Comparison of ENCODE assay signal across 10 mouse cellular contexts in genomic region chr10:79783920-79784800, GRCm38 (mm10). TPM values are rescaled to one million over a fixed set of nuclear protein-coding genes. Genes with fewer than 3 reads are reported as not detected.
DNase-seq lines count a peak whose midpoint lies in the region; ATAC-seq and TF ChIP-seq lines count a peak whose summit lies in the region.
"Had no signal": no experiment of that assay in that cellular context is flagged by ENCODE, and none has a peak within 500 bp of the region (broad histone marks: within the 10 kb centered on the region; RNA-seq: fewer than 3 reads in every experiment).

No protein-coding gene starts in this region.

- DNase-seq in hindbrain, embryonic 10.5 days (ENCODE audit: low spot score) = no peak
- DNase-seq in 3T3-L1 (ENCODE audit: low read depth, low spot score) = peak; percentile 51
- peak; percentile 69 for DNase-seq in limb, embryonic 11.5 days (ENCODE audit: low spot score)
- no peak for DNase-seq in gastrocnemius, postnatal 25 days
- DNase-seq in layer of hippocampus, adult 18-20 months (ENCODE audit: low spot score in 2 of 2) = no peak
- DNase-seq in layer of hippocampus, adult 11-12 months (ENCODE audit: low spot score) = no peak

- no peak for TF ChIP-seq POLR2A in ES-Bruce4 (IDR thresholded peaks at IDR 0.05; ENCODE audit: insufficient read depth, low read length)

- H3K4me2 ChIP-seq in hindbrain, embryonic 12.5 days (replicated peaks) = no peak overlapping the region
- no peak overlapping the region for H3K4me2 ChIP-seq in limb, embryonic 11.5 days (ENCODE audit: low read depth, severe bottlenecking)
- H3K4me2 ChIP-seq: embryonic facial prominence, embryonic 12.5 days; liver, embryonic 15.5 days had no signal

- H3K36me3 ChIP-seq in hindbrain, embryonic 10.5 days = no peaks in the 10 kb centered on the region
- H3K36me3 ChIP-seq in hindbrain, embryonic 12.5 days = no peaks in the 10 kb centered on the region
- H3K36me3 ChIP-seq in ES-Bruce4 (ENCODE audit: control insufficient read depth, insufficient read depth, low read length, poor library complexity, severe bottlenecking) = no peaks in the 10 kb centered on the region
- H3K36me3 ChIP-seq in limb, embryonic 11.5 days (ENCODE audit: control insufficient read depth, insufficient read depth, low read length) = no peaks in the 10 kb centered on the region
- H3K36me3 ChIP-seq: embryonic facial prominence, embryonic 12.5 days; liver, embryonic 15.5 days had no signal

- no peak for TF ChIP-seq EP300 in ES-Bruce4 (IDR thresholded peaks at IDR 0.05; ENCODE audit: insufficient read depth, low read depth, low read length)

- 0 out of 2 replicates have a peak overlapping the region, but pooled peaks have one; percentile 14 for H3K27ac ChIP-seq in hindbrain, embryonic 10.5 days
- no peak overlapping the region for H3K27ac ChIP-seq in hindbrain, embryonic 12.5 days
- H3K27ac ChIP-seq in ES-Bruce4 (ENCODE audit: insufficient read depth, low read length) = no peak overlapping the region
- H3K27ac ChIP-seq in limb, embryonic 11.5 days (replicated peaks; ENCODE audit: low read depth, low read length) = no peak overlapping the region
- H3K27ac ChIP-seq: embryonic facial prominence, embryonic 12.5 days; liver, embryonic 15.5 days had no signal

- WGBS in hindbrain, embryonic 10.5 days = 36% methylated on average over 27 of the region's 27 CpGs
- WGBS in hindbrain, embryonic 12.5 days = 36% methylated on average over 27 of the region's 27 CpGs
- 36% methylated on average over 27 of the region's 27 CpGs for WGBS in limb, embryonic 11.5 days

- H3K27me3 ChIP-seq in hindbrain, embryonic 10.5 days (ENCODE audit: insufficient read depth, poor library complexity, severe bottlenecking) = peaks cover 56% of the 10 kb centered on the region
- peaks cover 49% of the 10 kb centered on the region for H3K27me3 ChIP-seq in hindbrain, embryonic 12.5 days
- H3K27me3 ChIP-seq in ES-Bruce4 (ENCODE audit: control insufficient read depth, insufficient read depth, low read length, poor library complexity, severe bottlenecking) = no peaks in the 10 kb centered on the region
- H3K27me3 ChIP-seq in limb, embryonic 11.5 days (ENCODE audit: control insufficient read depth, insufficient read depth, low read length) = peaks cover 21% of the 10 kb centered on the region

- no peaks in the 10 kb centered on the region for H3K9me3 ChIP-seq in hindbrain, embryonic 10.5 days
- H3K9me3 ChIP-seq in hindbrain, embryonic 12.5 days (replicated peaks) = no peaks in the 10 kb centered on the region
- no peaks in the 10 kb centered on the region for H3K9me3 ChIP-seq in ES-Bruce4 (replicated peaks; ENCODE audit: control insufficient read depth, insufficient read depth, low read length, poor library complexity, severe bottlenecking)
- H3K9me3 ChIP-seq in limb, embryonic 11.5 days (ENCODE audit: control insufficient read depth, low read length) = no peaks in the 10 kb centered on the region
- H3K9me3 ChIP-seq: embryonic facial prominence, embryonic 12.5 days; liver, embryonic 15.5 days had no signal

- ATAC-seq in hindbrain, embryonic 12.5 days (ENCODE audit: low FRiP score) = no peak
- no peak for ATAC-seq in limb, embryonic 11.5 days (ENCODE audit: insufficient number of reproducible peaks, low FRiP score, low TSS enrichment, low read depth)

- H3K4me3 ChIP-seq in hindbrain, embryonic 10.5 days = no peak overlapping the region
- no peak overlapping the region for H3K4me3 ChIP-seq in hindbrain, embryonic 12.5 days
- peak overlapping the region; percentile 11 for H3K4me3 ChIP-seq in ES-Bruce4 (ENCODE audit: low read depth, low read length)
- H3K4me3 ChIP-seq in limb, embryonic 11.5 days (ENCODE audit: low read depth, low read length) = no peak overlapping the region
- H3K4me3 ChIP-seq: embryonic facial prominence, embryonic 12.5 days; liver, embryonic 15.5 days had no signal

- H3K4me1 ChIP-seq in hindbrain, embryonic 10.5 days (replicated peaks) = peaks cover 25% of the 10 kb centered on the region
- H3K4me1 ChIP-seq in hindbrain, embryonic 12.5 days = peaks cover 20% of the 10 kb centered on the region
- no peaks in the 10 kb centered on the region for H3K4me1 ChIP-seq in ES-Bruce4 (ENCODE audit: control insufficient read depth, insufficient read depth, low read length)
- peaks cover 9% of the 10 kb centered on the region for H3K4me1 ChIP-seq in limb, embryonic 11.5 days (ENCODE audit: control insufficient read depth, insufficient read depth, low read length)

- TF ChIP-seq CTCF in ES-Bruce4 (IDR thresholded peaks at IDR 0.05; ENCODE audit: low read depth, low read length) = peak; percentile 64

- H3K9ac ChIP-seq in hindbrain, embryonic 12.5 days = no peak overlapping the region
- H3K9ac ChIP-seq in ES-Bruce4 (ENCODE audit: low read depth, poor library complexity, severe bottlenecking) = no peak overlapping the region
- H3K9ac ChIP-seq in limb, embryonic 11.5 days (ENCODE audit: low read length) = no peak overlapping the region
- H3K9ac ChIP-seq: embryonic facial prominence, embryonic 12.5 days; liver, embryonic 15.5 days had no signal

RNA-seq across cellular contexts. Expression of gene Prss57, which starts 6.6 kb away (rescaled TPM):
- 0.10 TPM in 1 of 2 replicates, not detected in the other for polyA plus RNA-seq in hindbrain, embryonic 10.5 days (2016; fragmentation: Nextera tagmentation; extraction: Ambion mirVana)
- 0.23 and 0.30 TPM in 2 replicates for polyA plus RNA-seq in hindbrain, embryonic 12.5 days (2016; fragmentation: Nextera tagmentation; extraction: Ambion mirVana)
- polyA plus RNA-seq in ES-Bruce4 (2011; ENCODE audit: insufficient read depth, insufficient read length, low read depth, missing spikeins) = not detected in 2 replicates
- not detected in 2 replicates for polyA plus RNA-seq in limb, embryonic 11.5 days (2014; fragmentation: Nextera tagmentation; extraction: Ambion mirVana)
- not detected for total RNA-seq in gastrocnemius, postnatal 25 days (2021)
- under 1 TPM; 0.61 to 0.89 TPM for total RNA-seq in layer of hippocampus, adult 18-20 months (2021)

RNA-seq across cellular contexts. Expression of gene Fstl3, which starts 7.1 kb away (rescaled TPM):
- polyA plus RNA-seq in hindbrain, embryonic 10.5 days (2016; fragmentation: Nextera tagmentation; extraction: Ambion mirVana) = 1.7 and 1.8 TPM in 2 replicates
- polyA plus RNA-seq in hindbrain, embryonic 12.5 days (2016; fragmentation: Nextera tagmentation; extraction: Ambion mirVana) = 2.3 and 2.7 TPM in 2 replicates
- 7.7 TPM in 2 replicates for polyA plus RNA-seq in ES-Bruce4 (2011; ENCODE audit: insufficient read depth, insufficient read length, low read depth, missing spikeins)
- polyA plus RNA-seq in limb, embryonic 11.5 days (2014; fragmentation: Nextera tagmentation; extraction: Ambion mirVana) = 1.8 and 1.9 TPM in 2 replicates
- 1 to 10 TPM; 2.0 to 2.1 TPM for total RNA-seq in gastrocnemius, postnatal 25 days (2021)
- 1 to 10 TPM; 1.8 to 2.5 TPM for total RNA-seq in layer of hippocampus, adult 18-20 months (2021)

RNA-seq across cellular contexts. Expression of gene Palm, which starts 9.2 kb away (rescaled TPM):
- polyA plus RNA-seq in hindbrain, embryonic 10.5 days (2016; fragmentation: Nextera tagmentation; extraction: Ambion mirVana) = 142 and 175 TPM in 2 replicates
- 189 and 198 TPM in 2 replicates for polyA plus RNA-seq in hindbrain, embryonic 12.5 days (2016; fragmentation: Nextera tagmentation; extraction: Ambion mirVana)
- polyA plus RNA-seq in ES-Bruce4 (2011; ENCODE audit: insufficient read depth, insufficient read length, low read depth, missing spikeins) = 53.3 and 53.7 TPM in 2 replicates
- 108 and 109 TPM in 2 replicates for polyA plus RNA-seq in limb, embryonic 11.5 days (2014; fragmentation: Nextera tagmentation; extraction: Ambion mirVana)
- 10 to 100 TPM; 23.6 to 24.8 TPM for total RNA-seq in gastrocnemius, postnatal 25 days (2021)
- 100 to 1,000 TPM; 293 to 314 TPM for total RNA-seq in layer of hippocampus, adult 18-20 months (2021)

RNA-seq across cellular contexts. Expression of gene Rnf126, which starts 17.4 kb away (rescaled TPM):
- polyA plus RNA-seq in hindbrain, embryonic 10.5 days (2016; fragmentation: Nextera tagmentation; extraction: Ambion mirVana) = 124 and 136 TPM in 2 replicates
- polyA plus RNA-seq in hindbrain, embryonic 12.5 days (2016; fragmentation: Nextera tagmentation; extraction: Ambion mirVana) = 103 and 108 TPM in 2 replicates
- polyA plus RNA-seq in ES-Bruce4 (2011; ENCODE audit: insufficient read depth, insufficient read length, low read depth, missing spikeins) = 49.6 and 61.5 TPM in 2 replicates
- polyA plus RNA-seq in limb, embryonic 11.5 days (2014; fragmentation: Nextera tagmentation; extraction: Ambion mirVana) = 112 and 118 TPM in 2 replicates
- total RNA-seq in gastrocnemius, postnatal 25 days (2021) = 10 to 100 TPM; 27.4 to 33.4 TPM
- 10 to 100 TPM; 84.9 to 87.3 TPM for total RNA-seq in layer of hippocampus, adult 18-20 months (2021)

RNA-seq across cellular contexts. Expression of gene Fgf22, which starts 29.3 kb away (rescaled TPM):
- 0.12 and 0.55 TPM in 2 replicates for polyA plus RNA-seq in hindbrain, embryonic 10.5 days (2016; fragmentation: Nextera tagmentation; extraction: Ambion mirVana)
- 0.42 and 0.72 TPM in 2 replicates for polyA plus RNA-seq in hindbrain, embryonic 12.5 days (2016; fragmentation: Nextera tagmentation; extraction: Ambion mirVana)
- 1.0 and 1.2 TPM in 2 replicates for polyA plus RNA-seq in ES-Bruce4 (2011; ENCODE audit: insufficient read depth, insufficient read length, low read depth, missing spikeins)
- 0.17 and 0.33 TPM in 2 replicates for polyA plus RNA-seq in limb, embryonic 11.5 days (2014; fragmentation: Nextera tagmentation; extraction: Ambion mirVana)
- not detected for total RNA-seq in gastrocnemius, postnatal 25 days (2021)
- total RNA-seq in layer of hippocampus, adult 18-20 months (2021) = 1 to 10 TPM; 1.5 to 2.2 TPM
- polyA plus RNA-seq: liver, embryonic 15.5 days had no signal

Comparison
In these comparisons a context has a peak if more than half of its experiments do, and no peak if none do; other contexts are left out.
1. DNase-seq: peak in 3T3-L1 (single experiment) and limb, embryonic 11.5 days (single experiment); none in hindbrain, embryonic 10.5 days (single experiment), gastrocnemius, postnatal 25 days (single experiment), layer of hippocampus, adult 18-20 months (0 of 2) and layer of hippocampus, adult 11-12 months (single experiment).